Mouse (Mus musculus): ENCODE measurements at regions not wholly inside any gene's neighbourhood (a gene's known extent, or its start where the extent isn't known, plus 50 kb on each side); places are given as distances from the start of the nearest gene placed in this dataset.
A peak's percentile ranks its signal among the peaks of the same experiment; 100 is the strongest.

GRCm38 (mm10) chr16:93071726-93072125 is 245.8 kb upstream of the Runx1 start:
- H3K27ac ChIP-seq (replicated peaks; ENCODE audit: low read depth, low read length), result 0 out of 2 replicates have a peak overlapping the region, but pooled peaks have one; percentile 10
- H3K9me3 ChIP-seq (replicated peaks; ENCODE audit: control insufficient read depth, low read length), result no peaks in the 10 kb centered on the region
- H3K4me3 ChIP-seq (ENCODE audit: low read depth, low read length), result no peak overlapping the region
- no peaks in the 10 kb centered on the region for H3K4me1 ChIP-seq (ENCODE audit: control insufficient read depth, insufficient read depth, low read length)
- 55% methylated on average over 6 of the region's 6 CpGs for whole genome bisulfite sequencing
- no peaks in the 10 kb centered on the region for H3K27me3 ChIP-seq (ENCODE audit: control insufficient read depth, insufficient read depth, low read length)
- DNase-seq (ENCODE audit: low spot score), result no peak
- no peaks in the 10 kb centered on the region for H3K36me3 ChIP-seq (replicated peaks; ENCODE audit: control insufficient read depth, insufficient read depth, low read depth, low read length)
- H3K9ac ChIP-seq (replicated peaks; ENCODE audit: low read length), result no peak overlapping the region
- no peak for ATAC-seq (replicated peaks; ENCODE audit: insufficient number of reproducible peaks, low FRiP score, low TSS enrichment, low read depth)
- H3K4me2 ChIP-seq (ENCODE audit: low read depth, low read length), result no peak overlapping the region

DNA sequence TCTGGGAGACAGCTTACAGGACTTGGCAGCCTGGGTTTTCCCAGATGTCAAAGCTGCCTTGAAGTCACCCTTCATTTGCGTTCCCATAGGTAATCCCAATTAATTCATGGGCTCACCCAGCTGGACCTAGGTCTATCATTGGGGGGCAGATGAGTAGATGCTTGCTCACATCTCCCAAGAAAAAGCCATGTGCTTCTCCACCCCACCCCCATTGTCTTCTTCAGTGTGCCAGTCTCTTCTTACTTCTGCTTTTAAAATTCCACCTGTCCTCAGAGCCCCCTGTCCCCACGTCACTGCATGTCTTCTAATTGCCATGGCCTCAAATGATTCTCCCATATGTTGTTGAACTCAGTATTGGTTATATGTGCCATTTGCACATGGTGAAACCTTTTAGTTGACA is 240.9 kb upstream of the Runx1 start:
- H3K27me3 ChIP-seq (ENCODE audit: control insufficient read depth, insufficient read depth, low read length), result no peaks in the 10 kb centered on the region
- H3K9me3 ChIP-seq (replicated peaks; ENCODE audit: control insufficient read depth, low read length), result no peaks in the 10 kb centered on the region
- ATAC-seq (replicated peaks; ENCODE audit: insufficient number of reproducible peaks, low FRiP score, low TSS enrichment, low read depth) (no peak), DNase-seq (ENCODE audit: low spot score) (no peak)
- H3K4me3 ChIP-seq (ENCODE audit: low read depth, low read length), result no peak overlapping the region
- no peak overlapping the region for H3K4me2 ChIP-seq (ENCODE audit: low read depth, low read length)
- no peaks in the 10 kb centered on the region for H3K36me3 ChIP-seq (replicated peaks; ENCODE audit: control insufficient read depth, insufficient read depth, low read depth, low read length)
- H3K27ac ChIP-seq (replicated peaks; ENCODE audit: low read depth, low read length), result no peak overlapping the region
- no peaks in the 10 kb centered on the region for H3K4me1 ChIP-seq (ENCODE audit: control insufficient read depth, insufficient read depth, low read length)
- WGBS, result 74% methylated on average over 2 of the region's 2 CpGs
- no peak overlapping the region for H3K9ac ChIP-seq (replicated peaks; ENCODE audit: low read length)

- Histone ChIP-seq H3K36me3 (replicated peaks; ENCODE audit: control insufficient read depth, insufficient read depth, low read depth, low read length) (no peaks in the 10 kb centered on the region), H3K27ac (replicated peaks; ENCODE audit: low read depth, low read length) (no peak overlapping the region), H3K4me1 (ENCODE audit: control insufficient read depth, insufficient read depth, low read length) (no peaks in the 10 kb centered on the region), H3K4me3 (ENCODE audit: low read depth, low read length) (no peak overlapping the region), H3K4me2 (ENCODE audit: low read depth, low read length) (no peak overlapping the region), H3K9ac (replicated peaks; ENCODE audit: low read length) (no peak overlapping the region), H3K27me3 (ENCODE audit: control insufficient read depth, insufficient read depth, low read length) (no peaks in the 10 kb centered on the region), H3K9me3 (replicated peaks; ENCODE audit: control insufficient read depth, low read length) (no peaks in the 10 kb centered on the region)
- 72% methylated on average over 4 of the region's 4 CpGs for WGBS
- DNase-seq (ENCODE audit: low spot score) (no peak), ATAC-seq (replicated peaks; ENCODE audit: insufficient number of reproducible peaks, low FRiP score, low TSS enrichment, low read depth) (no peak)
These were observed 235.7 kb upstream of the Runx1 start for GRCm38 (mm10) chr16:93061475-93062179.

DNA sequence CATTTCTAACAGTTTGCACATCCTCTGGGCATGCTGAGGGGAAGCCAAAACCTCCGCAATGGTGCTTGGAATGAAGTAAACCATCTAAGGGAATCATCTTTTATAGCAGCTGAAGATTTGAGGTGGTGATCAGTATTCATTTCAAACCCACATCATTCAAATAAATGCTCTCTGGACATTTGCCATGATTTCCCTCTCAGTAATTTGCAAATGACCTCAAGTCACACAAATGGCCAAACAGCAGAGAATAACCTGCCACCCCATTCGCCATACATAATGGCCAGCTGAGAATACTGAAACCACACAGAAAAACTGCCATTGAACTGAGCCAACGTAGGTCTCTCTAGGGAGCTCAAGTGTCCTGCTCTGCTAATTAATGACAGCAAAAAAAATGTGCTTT is 230.3 kb upstream of the Runx1 start:
- WGBS, result 60% methylated on average over 3 of the region's 3 CpGs
- H3K9me3 ChIP-seq (replicated peaks; ENCODE audit: control insufficient read depth, low read length), result no peaks in the 10 kb centered on the region
- no peak overlapping the region for H3K9ac ChIP-seq (replicated peaks; ENCODE audit: low read length)
- DNase-seq (ENCODE audit: low spot score) (no peak), ATAC-seq (replicated peaks; ENCODE audit: insufficient number of reproducible peaks, low FRiP score, low TSS enrichment, low read depth) (no peak)
- H3K4me1 ChIP-seq (ENCODE audit: control insufficient read depth, insufficient read depth, low read length), result no peaks in the 10 kb centered on the region
- no peak overlapping the region for H3K4me2 ChIP-seq (ENCODE audit: low read depth, low read length)
- H3K27me3 ChIP-seq (ENCODE audit: control insufficient read depth, insufficient read depth, low read length), result no peaks in the 10 kb centered on the region
- H3K36me3 ChIP-seq (replicated peaks; ENCODE audit: control insufficient read depth, insufficient read depth, low read depth, low read length), result no peaks in the 10 kb centered on the region
- no peak overlapping the region for H3K4me3 ChIP-seq (ENCODE audit: low read depth, low read length)
- H3K27ac ChIP-seq (replicated peaks; ENCODE audit: low read depth, low read length), result no peak overlapping the region

DNA sequence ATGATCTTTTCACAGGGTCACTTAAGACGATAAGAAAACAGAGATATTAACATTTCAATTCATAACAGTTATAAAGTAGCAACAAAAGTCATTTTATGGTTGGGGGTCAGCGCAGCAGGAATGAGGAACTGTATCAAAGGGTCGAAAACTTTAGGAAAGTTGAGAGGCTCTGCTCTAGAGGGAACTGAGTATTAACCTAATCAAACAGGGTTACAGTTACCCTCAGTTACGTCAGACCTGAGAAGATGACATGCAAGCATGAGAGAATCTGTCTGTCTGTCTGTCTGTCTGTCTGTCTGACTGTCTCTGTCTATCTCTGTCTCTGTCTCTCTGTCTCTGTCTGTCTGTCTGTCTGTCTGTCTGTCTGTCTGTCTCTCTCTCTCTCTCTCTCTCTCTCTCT is 229.6 kb upstream of the Runx1 start:
- Histone ChIP-seq H3K9me3 (replicated peaks; ENCODE audit: control insufficient read depth, low read length) (no peaks in the 10 kb centered on the region), H3K27ac (replicated peaks; ENCODE audit: low read depth, low read length) (no peak overlapping the region), H3K36me3 (replicated peaks; ENCODE audit: control insufficient read depth, insufficient read depth, low read depth, low read length) (no peaks in the 10 kb centered on the region), H3K9ac (replicated peaks; ENCODE audit: low read length) (no peak overlapping the region), H3K4me1 (ENCODE audit: control insufficient read depth, insufficient read depth, low read length) (no peaks in the 10 kb centered on the region), H3K4me2 (ENCODE audit: low read depth, low read length) (no peak overlapping the region), H3K4me3 (ENCODE audit: low read depth, low read length) (no peak overlapping the region), H3K27me3 (ENCODE audit: control insufficient read depth, insufficient read depth, low read length) (no peaks in the 10 kb centered on the region)
- 84% methylated on average over 4 of the region's 4 CpGs for WGBS
- no peak for ATAC-seq (replicated peaks; ENCODE audit: insufficient number of reproducible peaks, low FRiP score, low TSS enrichment, low read depth)
- no peak for DNase-seq (ENCODE audit: low spot score)

DNA sequence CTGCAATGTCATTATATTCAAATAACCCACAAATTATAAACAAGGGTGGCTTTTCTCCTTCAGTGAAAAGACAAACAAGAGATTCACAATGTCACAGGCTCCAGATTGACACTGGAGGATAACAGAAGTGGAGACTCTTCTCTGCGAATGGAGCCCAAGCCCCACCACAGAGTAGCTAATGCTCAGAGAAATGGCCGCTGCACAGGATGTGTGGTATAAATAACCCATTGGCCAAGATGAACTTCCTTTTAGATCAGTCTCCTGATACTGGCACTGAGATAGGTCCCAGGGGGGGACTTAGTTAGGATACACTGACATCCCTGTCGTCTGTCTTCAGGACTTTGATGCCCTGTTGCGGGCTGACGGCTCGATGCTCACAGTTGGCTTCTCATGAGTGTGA is 225.3 kb upstream of the Runx1 start:
- Histone ChIP-seq H3K36me3 (replicated peaks; ENCODE audit: control insufficient read depth, insufficient read depth, low read depth, low read length) (no peaks in the 10 kb centered on the region), H3K27me3 (ENCODE audit: control insufficient read depth, insufficient read depth, low read length) (no peaks in the 10 kb centered on the region), H3K4me3 (ENCODE audit: low read depth, low read length) (no peak overlapping the region), H3K4me2 (ENCODE audit: low read depth, low read length) (no peak overlapping the region), H3K4me1 (ENCODE audit: control insufficient read depth, insufficient read depth, low read length) (no peaks in the 10 kb centered on the region), H3K9me3 (replicated peaks; ENCODE audit: control insufficient read depth, low read length) (no peaks in the 10 kb centered on the region), H3K27ac (replicated peaks; ENCODE audit: low read depth, low read length) (no peak overlapping the region), H3K9ac (replicated peaks; ENCODE audit: low read length) (no peak overlapping the region)
- no peak for ATAC-seq (replicated peaks; ENCODE audit: insufficient number of reproducible peaks, low FRiP score, low TSS enrichment, low read depth)
- DNase-seq (ENCODE audit: low spot score), result no peak
- WGBS, result 82% methylated on average over 6 of the region's 6 CpGs

- Histone ChIP-seq H3K4me2 (ENCODE audit: low read depth, low read length) (no peak overlapping the region), H3K9me3 (replicated peaks; ENCODE audit: control insufficient read depth, low read length) (no peaks in the 10 kb centered on the region), H3K4me3 (ENCODE audit: low read depth, low read length) (no peak overlapping the region), H3K9ac (replicated peaks; ENCODE audit: low read length) (no peak overlapping the region), H3K27ac (replicated peaks; ENCODE audit: low read depth, low read length) (no peak overlapping the region), H3K4me1 (ENCODE audit: control insufficient read depth, insufficient read depth, low read length) (no peaks in the 10 kb centered on the region), H3K36me3 (replicated peaks; ENCODE audit: control insufficient read depth, insufficient read depth, low read depth, low read length) (no peaks in the 10 kb centered on the region), H3K27me3 (ENCODE audit: control insufficient read depth, insufficient read depth, low read length) (no peaks in the 10 kb centered on the region)
- DNase-seq (ENCODE audit: low spot score) (no peak), ATAC-seq (replicated peaks; ENCODE audit: insufficient number of reproducible peaks, low FRiP score, low TSS enrichment, low read depth) (no peak)
- 82% methylated on average over 9 of the region's 9 CpGs for WGBS
These were observed 222.5 kb upstream of the Runx1 start for GRCm38 (mm10) chr16:93048418-93048932.

DNA sequence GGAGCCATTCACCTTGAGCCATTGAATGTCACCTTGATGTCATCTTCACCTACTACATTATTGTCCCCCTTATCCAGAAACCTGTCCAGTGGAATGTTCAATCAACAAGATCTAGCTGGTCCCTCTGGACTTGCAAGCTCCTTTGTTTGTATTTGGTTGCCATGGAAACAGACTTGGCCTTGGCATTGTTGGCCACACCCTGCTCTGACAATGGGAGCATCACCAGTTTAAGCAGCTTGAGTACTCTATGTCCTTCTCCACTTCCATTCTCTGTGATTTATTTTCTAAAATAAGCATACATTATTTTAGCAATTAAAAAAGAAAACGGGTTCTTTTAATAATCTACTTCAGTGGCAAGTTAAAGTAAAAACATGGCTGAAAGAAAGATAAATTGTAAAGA is 221.6 kb upstream of the Runx1 start:
- peak; percentile 52 for DNase-seq (ENCODE audit: low spot score)
- WGBS, result 79% methylated on average over 1 of the region's 1 CpGs
- H3K9me3 ChIP-seq (replicated peaks; ENCODE audit: control insufficient read depth, low read length), result no peaks in the 10 kb centered on the region

More for the DNA sequence above, 221.6 kb upstream of the Runx1 start:
- no peak for ATAC-seq (replicated peaks; ENCODE audit: insufficient number of reproducible peaks, low FRiP score, low TSS enrichment, low read depth)
- Histone ChIP-seq H3K27ac (replicated peaks; ENCODE audit: low read depth, low read length) (no peak overlapping the region), H3K9ac (replicated peaks; ENCODE audit: low read length) (no peak overlapping the region), H3K4me1 (ENCODE audit: control insufficient read depth, insufficient read depth, low read length) (no peaks in the 10 kb centered on the region; the same call in 1 of the 2 replicates), H3K4me3 (ENCODE audit: low read depth, low read length) (no peak overlapping the region), H3K27me3 (ENCODE audit: control insufficient read depth, insufficient read depth, low read length) (no peaks in the 10 kb centered on the region), H3K36me3 (replicated peaks; ENCODE audit: control insufficient read depth, insufficient read depth, low read depth, low read length) (no peaks in the 10 kb centered on the region), H3K4me2 (ENCODE audit: low read depth, low read length) (no peak overlapping the region)
